Mouse (Mus musculus) olfactory bulb, adult 2 months (tissue): ENCODE measurements around the gene Rbm18. TPM values are rescaled to one million over a fixed set of nuclear protein-coding genes. Genes with fewer than 3 reads are reported as not detected.
A peak's percentile ranks its signal among the peaks of the same experiment; 100 is the strongest.

ENCODE experiments used
- H3K27ac ChIP-seq: fragments of 200-500 bp; 2 replicates; pipeline ENCODE4 v1.5.1; 2012; ENCODE audit warnings: low read depth, low read length; ENCODE audit not compliant: insufficient read depth
- H3K4me1 ChIP-seq: fragments of 200-500 bp; 2 replicates; pipeline ENCODE4 v1.6.1; 2012; ENCODE audit warnings: low read length; ENCODE audit not compliant: control insufficient read depth, insufficient read depth
- H3K4me3 ChIP-seq: fragments of 200-500 bp; 2 replicates; pipeline ENCODE4 v1.5.1; 2012; ENCODE audit warnings: mild to moderate bottlenecking, low read depth, low read length, moderate library complexity; ENCODE audit not compliant: insufficient read depth
- CTCF ChIP-seq: fragments of 200-500 bp; IDR thresholded peaks from 2 replicates; pipeline ENCODE4 v1.5.1; 2012; ENCODE audit warnings: low read depth, mild to moderate bottlenecking, low read length, moderate library complexity; ENCODE audit not compliant: insufficient read depth
- POLR2A ChIP-seq: fragments of 200-500 bp; IDR thresholded peaks from 2 replicates; pipeline ENCODE4 v1.6.1; 2012; ENCODE audit warnings: mild to moderate bottlenecking, low read depth, low read length, moderate library complexity; ENCODE audit not compliant: insufficient read depth
- WGBS: fragments of 180-500 bp; shearing (Covaris S2); methylation state at CpG from one replicate; pipeline ENCODE4 v1.1.7; 2018; 5-methylcytosine and 5-hydroxymethylcytosine counted together
- polyA plus RNA-seq: library from polyadenylated mRNA; stranded (reverse); fragments of >200 nt; gene quantifications from 2 replicates; pipeline ENCODE4 v1.2.4, GENCODE M21; 2012; ENCODE audit warnings: low replicate concordance; ENCODE audit not compliant: missing spikeins, insufficient read depth, insufficient read length

Gene Rbm18
- polyA plus RNA-seq, 1 experiment = not detected

DNA sequence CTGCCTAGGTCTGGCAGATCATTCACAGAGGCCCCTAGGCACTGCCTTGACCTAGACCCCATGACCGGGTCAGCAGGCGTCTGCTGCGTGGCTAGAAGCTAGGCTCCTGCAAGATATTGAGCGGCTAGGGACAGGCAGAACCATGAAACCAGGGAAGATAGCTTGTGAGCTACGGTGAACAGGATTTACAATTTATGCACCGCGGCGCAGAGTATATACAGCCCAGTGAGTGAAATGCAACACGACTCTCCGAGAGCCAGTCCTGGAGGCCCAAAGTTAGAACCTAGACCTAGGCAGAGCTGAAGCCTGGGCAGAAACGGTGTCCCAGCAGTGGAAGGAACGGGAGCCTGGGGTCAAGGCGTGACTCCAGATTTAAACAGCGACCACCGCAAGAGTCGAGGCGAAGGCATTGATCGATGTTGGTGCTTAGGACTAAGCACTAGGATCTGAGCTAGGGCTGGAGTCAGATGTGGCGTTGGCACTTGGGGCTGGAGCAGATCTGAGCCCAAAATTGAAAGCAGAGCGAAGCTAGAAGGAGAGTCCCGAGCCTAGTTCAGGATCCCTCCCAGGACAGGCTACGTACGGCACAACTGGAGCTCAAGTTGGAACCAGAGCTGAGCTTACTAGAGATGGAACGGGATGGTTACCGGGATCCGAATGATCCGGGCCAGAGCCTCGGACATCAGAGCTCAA lies 34.6 kb downstream of the Rbm18 start:
- WGBS = 11% methylated on average over 28 of the region's 28 CpGs
- Histone ChIP-seq H3K4me1 (peaks cover 33% of the 10 kb centered on the region), H3K27ac (no peak overlapping the region), H3K4me3 (no peak overlapping the region)
- TF ChIP-seq POLR2A (no peak), CTCF (no peak)

DNA sequence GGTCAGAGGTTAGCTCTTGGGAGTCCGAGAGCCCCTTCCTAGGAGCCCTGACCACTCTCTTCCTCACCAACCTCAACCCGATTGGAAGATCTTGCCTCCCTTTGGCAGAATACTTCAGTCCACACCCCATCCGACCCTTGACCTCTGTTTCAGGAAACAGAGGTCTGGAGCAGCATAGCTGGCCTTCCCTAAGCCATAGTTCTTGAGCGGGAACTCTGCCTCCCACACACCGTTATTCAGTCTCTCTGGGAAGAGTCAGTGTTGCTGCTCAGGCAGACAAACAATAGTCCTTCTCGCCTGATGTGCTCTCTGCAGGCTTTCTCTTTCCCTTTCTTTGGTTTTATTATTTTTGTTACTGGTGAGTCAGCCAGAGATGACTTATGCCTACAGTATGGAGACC lies 36.8 kb downstream of the Rbm18 start:
- Histone ChIP-seq H3K4me1 (peaks cover 23% of the 10 kb centered on the region), H3K4me3 (no peak overlapping the region), H3K27ac (no peak overlapping the region)
- no peak for TF ChIP-seq POLR2A
- no peak for TF ChIP-seq CTCF
- WGBS = 26% methylated on average over 6 of the region's 6 CpGs

DNA sequence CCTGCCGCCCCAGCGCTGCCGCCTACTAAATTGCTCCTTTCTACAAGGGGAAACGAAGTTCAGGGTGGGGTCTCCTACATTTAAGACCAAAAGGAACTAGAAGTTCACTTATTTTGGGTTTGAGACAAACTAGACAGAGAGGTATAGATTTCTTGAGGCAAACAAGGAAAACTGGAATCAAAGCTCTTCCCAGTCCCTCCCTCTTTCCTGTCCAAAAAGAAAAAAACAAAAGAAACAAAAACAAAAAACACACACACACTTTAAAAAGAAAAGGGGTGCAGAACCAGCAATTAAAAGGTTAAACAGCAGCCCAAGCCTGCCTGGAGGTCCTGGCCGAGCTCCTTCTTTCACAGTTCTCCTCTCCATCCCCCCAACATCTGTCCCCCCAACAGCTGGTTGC lies 38.6 kb downstream of the Rbm18 start:
- Histone ChIP-seq H3K4me3 (no peak overlapping the region), H3K4me1 (peaks cover 9% of the 10 kb centered on the region), H3K27ac (no peak overlapping the region)
- 11% methylated on average over 5 of the region's 5 CpGs for WGBS
- TF ChIP-seq POLR2A (no peak), CTCF (no peak)

GRCm38 (mm10) chr2:36097129-36097815 lies 39.3 kb downstream of the Rbm18 start:
- TF ChIP-seq CTCF = no peak
- no peak for TF ChIP-seq POLR2A
- no peak overlapping the region for H3K4me3 ChIP-seq
- no peak overlapping the region for H3K27ac ChIP-seq
- 10% methylated on average over 18 of the region's 18 CpGs for WGBS
- H3K4me1 ChIP-seq = peaks cover 3% of the 10 kb centered on the region

- no peak overlapping the region for H3K4me3 ChIP-seq
- WGBS = 8% methylated on average over 31 of the region's 31 CpGs
- H3K27ac ChIP-seq = no peak overlapping the region
- H3K4me1 ChIP-seq = peaks cover 11% of the 10 kb centered on the region
- TF ChIP-seq CTCF = no peak
- TF ChIP-seq POLR2A = no peak
Observed at GRCm38 (mm10) chr2:36093914-36094475, 42.6 kb downstream of the Rbm18 start.

DNA sequence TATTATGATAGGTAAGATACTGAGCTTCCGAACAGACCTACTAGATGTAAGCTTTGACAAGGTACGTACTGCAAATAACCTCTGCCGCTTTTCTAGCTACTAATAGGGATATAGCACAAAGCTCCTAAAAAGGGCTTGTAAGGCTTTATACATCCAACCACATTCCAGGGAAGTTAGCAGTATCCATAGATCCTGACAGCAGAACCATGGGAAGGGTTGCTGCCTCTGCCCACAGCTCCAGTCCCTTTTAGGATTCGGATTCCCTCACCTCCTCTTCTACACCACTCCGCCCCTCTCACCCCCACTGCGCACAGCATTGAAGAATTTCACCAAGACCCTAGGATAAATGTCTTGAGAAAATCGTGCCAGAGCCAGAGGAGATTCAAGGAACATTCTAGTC lies 43.3 kb downstream of the Rbm18 start:
- Histone ChIP-seq H3K4me3 (no peak overlapping the region), H3K27ac (no peak overlapping the region), H3K4me1 (peaks cover 11% of the 10 kb centered on the region)
- WGBS = 21% methylated on average over 7 of the region's 7 CpGs
- TF ChIP-seq POLR2A = no peak
- no peak for TF ChIP-seq CTCF

GRCm38 (mm10) chr2:36092748-36093147 lies 43.8 kb downstream of the Rbm18 start:
- 12% methylated on average over 4 of the region's 4 CpGs for WGBS

GRCm38 (mm10) chr2:36090853-36091741 lies 45.5 kb downstream of the Rbm18 start:
- peak overlapping the region; percentile 1; the same call in 1 of the 2 replicates for H3K4me3 ChIP-seq
- TF ChIP-seq CTCF (no peak), POLR2A (no peak)
- no peak overlapping the region for H3K27ac ChIP-seq
- 5% methylated on average over 70 of the region's 70 CpGs for WGBS
- peaks cover 11% of the 10 kb centered on the region for H3K4me1 ChIP-seq

More at GRCm38 (mm10) chr2:36092748-36093147, 43.8 kb downstream of the Rbm18 start:
- H3K4me1 ChIP-seq = peaks cover 11% of the 10 kb centered on the region
- TF ChIP-seq CTCF (no peak), POLR2A (no peak)
- no peak overlapping the region for H3K27ac ChIP-seq
- no peak overlapping the region for H3K4me3 ChIP-seq

DNA sequence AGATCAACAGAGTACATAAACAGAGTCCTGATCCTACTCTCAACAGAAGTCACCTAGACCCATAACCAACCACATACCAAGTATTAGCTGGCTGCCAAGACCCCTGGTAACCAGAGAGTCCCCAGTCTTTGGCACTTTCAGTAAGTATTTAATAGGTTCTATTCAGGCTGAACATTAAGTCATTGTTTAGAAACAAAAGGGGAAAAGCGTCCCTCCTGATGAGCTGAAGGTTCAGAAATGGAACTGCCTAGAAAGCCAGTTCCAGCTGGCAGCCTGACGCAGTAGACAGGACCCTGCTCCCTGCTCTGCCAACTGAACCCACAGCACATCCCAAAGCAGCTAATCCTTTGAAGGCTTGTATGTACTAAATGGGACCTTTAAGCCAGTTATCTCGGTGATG lies 47.4 kb downstream of the Rbm18 start:
- Histone ChIP-seq H3K27ac (no peak overlapping the region), H3K4me1 (peaks cover 11% of the 10 kb centered on the region), H3K4me3 (no peak overlapping the region)
- TF ChIP-seq CTCF = no peak
- no peak for TF ChIP-seq POLR2A
- 36% methylated on average over 3 of the region's 3 CpGs for WGBS
